Mouse (Mus musculus): ENCODE measurements around the gene Dbil5. TPM values are rescaled to one million over a fixed set of nuclear protein-coding genes. Genes with fewer than 3 reads are reported as not detected.
"Not testable (repeated sequence)": the region's sequence is repeated elsewhere in the genome, so short reads cannot be mapped to it uniquely, and the experiment has no call there.

Gene Dbil5
- polyA plus RNA-seq, 2 experiments, result 0.36 to 1.1 TPM

DNA sequence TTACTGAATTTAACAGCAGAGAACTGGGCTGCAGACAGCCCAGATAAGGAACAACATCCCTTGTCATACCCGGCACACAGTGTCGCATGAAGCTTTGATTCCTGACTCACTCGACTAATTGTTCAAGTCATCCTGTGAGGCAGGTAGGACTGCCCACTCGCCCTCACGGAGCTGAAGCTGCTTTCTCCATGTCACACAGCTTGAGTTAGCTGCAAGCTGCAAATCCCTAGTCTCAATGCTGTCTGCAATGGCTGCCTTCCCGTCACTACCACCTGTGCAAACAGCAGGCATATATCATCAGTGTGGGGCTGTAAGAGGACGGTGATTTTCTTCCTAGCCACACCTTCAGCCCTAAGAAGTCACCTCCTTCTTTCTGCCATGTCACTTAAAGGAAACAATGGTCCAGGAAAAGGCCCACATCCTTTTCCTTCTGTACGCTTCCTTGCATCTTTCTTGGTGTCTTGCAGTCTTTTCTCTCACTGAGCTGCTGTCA is 20.4 kb upstream of the Dbil5 start:
- Histone ChIP-seq H3K4me1 (replicated peaks; ENCODE audit: control insufficient read depth in 2 of 2, insufficient read depth in 2 of 2, low read length in 1 of 2) (peaks cover 0 to 6% of the 10 kb centered on the region in 2 experiments; a peak in 1 of 4 replicates), H3K36me3 (replicated peaks; ENCODE audit: control insufficient read depth, insufficient read depth, low read depth) (no peaks in the 10 kb centered on the region), H3K4me3 (ENCODE audit: insufficient read depth in 1 of 2, low read depth in 2 of 2, low read length in 2 of 2) (no peak overlapping the region), H3K4me2 (ENCODE audit: low read depth) (no peak overlapping the region), H3K27me3 (ENCODE audit: control insufficient read depth, insufficient read depth, low read length) (peaks cover 17% of the 10 kb centered on the region), H3K9ac (replicated peaks) (no peak overlapping the region), H3K9me3 (ENCODE audit: control insufficient read depth, low read length) (no peaks in the 10 kb centered on the region), H3K27ac (no peak overlapping the region)
- 49% methylated on average over 8 of the region's 8 CpGs for WGBS (ENCODE audit: insufficient replicate concordance)
- no peak for DNase-seq (ENCODE audit: low read depth in 3 of 3, low spot score in 3 of 3)
- ATAC-seq (ENCODE audit: insufficient read depth), result no peak
- TF ChIP-seq CTCF (IDR thresholded peaks at IDR 0.05; ENCODE audit: low read depth), result no peak
- no peak for TF ChIP-seq EP300 (IDR thresholded peaks at IDR 0.05; ENCODE audit: low read depth)

DNA sequence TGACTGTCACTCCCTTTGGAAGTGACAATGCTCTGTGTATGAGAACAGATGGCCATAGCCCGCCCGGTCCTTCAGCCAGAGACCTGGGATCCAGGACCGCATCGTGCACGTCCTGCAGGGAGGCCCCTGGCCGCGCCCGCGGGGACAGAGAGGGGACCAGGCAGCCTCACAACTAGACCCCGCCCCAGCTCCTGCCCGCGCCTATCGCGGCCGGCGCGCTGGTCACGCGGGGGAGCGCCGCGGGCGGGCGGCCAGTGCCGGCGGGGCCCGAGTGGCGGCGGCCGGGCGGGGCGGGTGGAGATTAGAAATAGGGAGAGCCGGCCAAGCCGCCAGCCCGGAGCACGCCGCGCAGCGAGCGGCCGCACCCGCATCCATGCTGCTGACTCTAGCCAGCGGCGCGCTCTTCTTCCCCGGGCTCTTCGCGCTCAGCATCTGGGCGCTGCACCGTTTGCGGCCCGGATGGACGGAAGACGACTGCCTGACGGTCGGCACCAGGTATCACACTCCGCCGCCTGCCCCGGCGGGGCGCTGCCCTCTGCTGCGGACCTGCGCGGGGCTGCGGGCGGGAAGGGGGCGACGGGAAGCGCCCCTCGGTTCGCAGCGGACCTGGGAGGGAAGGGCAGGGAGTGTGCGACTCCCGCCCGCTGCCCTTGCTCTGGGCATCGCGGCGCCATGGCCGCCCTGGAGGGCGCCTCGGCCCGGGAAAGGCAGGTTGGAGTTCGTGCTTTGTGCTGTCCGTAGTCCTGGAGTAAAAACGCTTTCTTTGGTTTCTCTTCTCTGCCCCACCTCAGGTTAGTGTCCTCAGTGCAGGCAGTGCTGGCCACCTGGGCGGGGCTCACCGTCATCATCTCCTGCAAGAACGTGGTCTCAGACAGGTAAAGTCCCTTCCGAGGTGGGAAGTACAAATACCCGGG is 15.4 kb upstream of the Dbil5 start:
- no peak overlapping the region for H3K27ac ChIP-seq

DNA sequence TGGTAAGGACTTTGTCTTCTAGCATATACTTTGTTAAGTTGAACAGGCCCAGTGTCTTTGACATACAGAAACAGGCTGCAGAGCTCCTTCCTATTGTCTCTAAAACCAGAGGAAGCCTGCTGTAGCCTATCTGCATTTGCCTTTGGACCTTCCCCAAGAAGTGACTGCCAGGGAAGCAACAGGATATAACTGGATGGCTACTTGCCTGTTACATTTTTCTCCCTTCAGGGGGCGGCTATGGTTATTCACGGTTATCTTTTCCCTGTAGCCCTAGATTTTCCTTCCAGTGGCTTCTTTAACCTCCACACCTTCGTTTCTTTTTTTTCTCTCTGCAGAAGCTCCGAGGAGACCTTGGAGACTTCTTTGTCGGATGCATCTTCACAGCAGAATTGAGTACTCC is 10.6 kb upstream of the Dbil5 start:
- 78% methylated on average over 5 of the region's 5 CpGs for WGBS (ENCODE audit: insufficient replicate concordance)
- Histone ChIP-seq H3K4me2 (ENCODE audit: low read depth) (no peak overlapping the region), H3K9ac (replicated peaks) (no peak overlapping the region), H3K9me3 (ENCODE audit: control insufficient read depth, low read length) (no peaks in the 10 kb centered on the region), H3K27me3 (ENCODE audit: control insufficient read depth, insufficient read depth, low read length) (peaks cover 15% of the 10 kb centered on the region), H3K27ac (no peak overlapping the region), H3K4me1 (replicated peaks; ENCODE audit: control insufficient read depth in 2 of 2, insufficient read depth in 2 of 2, low read length in 1 of 2) (peaks cover 3 to 6% of the 10 kb centered on the region in 2 experiments; a peak in 2 of 4 replicates), H3K36me3 (replicated peaks; ENCODE audit: control insufficient read depth, insufficient read depth, low read depth) (no peaks in the 10 kb centered on the region), H3K4me3 (ENCODE audit: insufficient read depth in 1 of 2, low read depth in 2 of 2, low read length in 2 of 2) (no peak overlapping the region)
- no peak for TF ChIP-seq CTCF (IDR thresholded peaks at IDR 0.05; ENCODE audit: low read depth)
- no peak for TF ChIP-seq EP300 (IDR thresholded peaks at IDR 0.05; ENCODE audit: low read depth)
- ATAC-seq (ENCODE audit: insufficient read depth) (no peak), DNase-seq (ENCODE audit: low read depth in 3 of 3, low spot score in 3 of 3) (no peak)

More for the DNA sequence above, 15.4 kb upstream of the Dbil5 start:
- Histone ChIP-seq H3K36me3 (replicated peaks; ENCODE audit: control insufficient read depth, insufficient read depth, low read depth) (no peaks in the 10 kb centered on the region), H3K27me3 (ENCODE audit: control insufficient read depth, insufficient read depth, low read length) (peaks cover 30% of the 10 kb centered on the region), H3K4me3 (ENCODE audit: insufficient read depth in 1 of 2, low read depth in 2 of 2, low read length in 2 of 2) (peak overlapping the region; percentile 45 to 68), H3K9me3 (ENCODE audit: control insufficient read depth, low read length) (no peaks in the 10 kb centered on the region), H3K4me1 (replicated peaks; ENCODE audit: control insufficient read depth in 2 of 2, insufficient read depth in 2 of 2, low read length in 1 of 2) (peaks cover 3 to 12% of the 10 kb centered on the region in 2 experiments; a peak in 2 of 4 replicates), H3K9ac (replicated peaks) (peak overlapping the region; percentile 62), H3K4me2 (ENCODE audit: low read depth) (peak overlapping the region; percentile 98)
- TF ChIP-seq CTCF (IDR thresholded peaks at IDR 0.05; ENCODE audit: low read depth) (no peak), EP300 (IDR thresholded peaks at IDR 0.05; ENCODE audit: low read depth) (no peak)
- ATAC-seq (ENCODE audit: insufficient read depth) (peak; percentile 94), DNase-seq (ENCODE audit: low read depth in 3 of 3, low spot score in 3 of 3) (peak in 1 of 3 experiments; percentile 44)
- WGBS (ENCODE audit: insufficient replicate concordance), result under 1% methylated on average over 80 of the region's 90 CpGs

DNA sequence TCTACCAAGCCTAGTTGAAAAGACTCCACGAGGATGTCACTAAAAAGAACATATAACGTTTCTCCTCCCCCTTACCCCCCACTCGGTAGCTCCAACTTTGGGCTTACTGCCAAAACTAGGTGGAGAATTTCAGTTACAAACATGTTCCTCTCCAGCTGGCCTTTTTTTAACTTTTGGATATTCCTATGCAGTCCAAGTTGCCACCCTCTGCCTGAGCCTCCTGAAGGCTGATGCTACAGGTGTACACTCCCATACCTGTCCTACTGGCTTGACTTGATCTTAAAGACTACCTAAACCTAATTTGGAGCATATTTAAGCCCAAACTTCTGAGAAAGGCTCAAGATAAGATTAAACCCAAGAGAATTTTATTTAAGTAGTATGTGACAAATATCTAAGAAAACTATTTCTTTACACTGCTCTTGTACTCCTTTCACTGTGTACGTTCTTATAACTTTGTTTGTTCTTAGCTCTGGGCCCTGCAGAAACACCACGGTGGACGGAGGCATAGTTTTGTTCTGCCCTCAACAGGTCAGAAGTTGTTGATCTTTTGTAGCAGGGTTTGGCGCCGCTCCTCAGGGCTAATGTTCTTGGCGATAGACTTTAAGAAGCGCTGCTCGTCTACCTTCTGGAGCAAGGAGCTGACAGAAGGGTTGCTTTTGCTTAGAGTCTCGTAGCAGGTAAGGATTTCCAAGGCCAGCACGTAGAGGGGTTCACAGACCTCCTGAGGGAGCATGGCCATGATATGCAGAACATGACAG is 7.0 kb upstream of the Dbil5 start:
- 76% methylated on average over 13 of the region's 13 CpGs for WGBS (ENCODE audit: insufficient replicate concordance)
- DNase-seq (ENCODE audit: low read depth in 3 of 3, low spot score in 3 of 3), result no peak

DNA sequence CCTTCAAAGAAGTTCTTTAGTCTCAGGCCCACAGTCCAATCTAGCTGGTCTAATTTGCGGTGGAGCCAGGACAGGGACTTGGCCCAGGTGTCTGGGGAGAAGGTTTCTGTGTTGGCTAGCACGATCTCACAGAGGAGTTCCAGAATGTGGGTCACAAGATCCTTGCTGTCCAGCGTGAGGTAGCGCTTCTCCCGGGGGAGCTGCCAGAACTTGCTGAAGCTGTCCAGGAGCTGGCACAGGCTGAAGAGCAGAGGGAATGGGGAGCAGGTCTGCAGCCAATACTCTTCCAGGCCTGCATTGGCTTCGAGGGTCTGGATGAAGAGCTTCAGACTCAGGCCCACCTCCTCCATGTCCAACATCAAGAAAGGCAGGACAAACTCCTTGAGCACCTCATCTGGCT is 5.8 kb upstream of the Dbil5 start:
- not testable (repeated sequence) for H3K4me1 ChIP-seq (replicated peaks; ENCODE audit: control insufficient read depth in 2 of 2, insufficient read depth in 2 of 2, low read length in 1 of 2); H3K27me3 ChIP-seq (ENCODE audit: control insufficient read depth, insufficient read depth, low read length); H3K9ac ChIP-seq (replicated peaks); H3K4me3 ChIP-seq (ENCODE audit: insufficient read depth in 1 of 2, low read depth in 2 of 2, low read length in 2 of 2); ATAC-seq (ENCODE audit: insufficient read depth); H3K4me2 ChIP-seq (ENCODE audit: low read depth); H3K9me3 ChIP-seq (ENCODE audit: control insufficient read depth, low read length); DNase-seq (ENCODE audit: low read depth in 3 of 3, low spot score in 3 of 3); H3K27ac ChIP-seq
- 79% methylated on average over 2 of the region's 6 CpGs for WGBS (ENCODE audit: insufficient replicate concordance)
- H3K36me3 ChIP-seq (replicated peaks; ENCODE audit: control insufficient read depth, insufficient read depth, low read depth), result peaks cover 11% of the 10 kb centered on the region

More for the DNA sequence above, 7.0 kb upstream of the Dbil5 start:
- TF ChIP-seq CTCF (IDR thresholded peaks at IDR 0.05; ENCODE audit: low read depth) (no peak), EP300 (IDR thresholded peaks at IDR 0.05; ENCODE audit: low read depth) (no peak)
- Histone ChIP-seq H3K27me3 (ENCODE audit: control insufficient read depth, insufficient read depth, low read length) (no peaks in the 10 kb centered on the region), H3K4me2 (ENCODE audit: low read depth) (no peak overlapping the region), H3K36me3 (replicated peaks; ENCODE audit: control insufficient read depth, insufficient read depth, low read depth) (peaks cover 11% of the 10 kb centered on the region), H3K9me3 (ENCODE audit: control insufficient read depth, low read length) (no peaks in the 10 kb centered on the region), H3K4me3 (ENCODE audit: insufficient read depth in 1 of 2, low read depth in 2 of 2, low read length in 2 of 2) (no peak overlapping the region), H3K27ac (no peak overlapping the region), H3K9ac (replicated peaks) (no peak overlapping the region), H3K4me1 (replicated peaks; ENCODE audit: control insufficient read depth in 2 of 2, insufficient read depth in 2 of 2, low read length in 1 of 2) (no peaks in the 10 kb centered on the region)
- ATAC-seq (ENCODE audit: insufficient read depth), result no peak
